Mouse (Mus musculus): ENCODE measurements at regions not wholly inside any gene's neighbourhood (a gene's known extent, or its start where the extent isn't known, plus 50 kb on each side); places are given as distances from the start of the nearest gene placed in this dataset.
A peak's percentile ranks its signal among the peaks of the same experiment; 100 is the strongest.

DNA sequence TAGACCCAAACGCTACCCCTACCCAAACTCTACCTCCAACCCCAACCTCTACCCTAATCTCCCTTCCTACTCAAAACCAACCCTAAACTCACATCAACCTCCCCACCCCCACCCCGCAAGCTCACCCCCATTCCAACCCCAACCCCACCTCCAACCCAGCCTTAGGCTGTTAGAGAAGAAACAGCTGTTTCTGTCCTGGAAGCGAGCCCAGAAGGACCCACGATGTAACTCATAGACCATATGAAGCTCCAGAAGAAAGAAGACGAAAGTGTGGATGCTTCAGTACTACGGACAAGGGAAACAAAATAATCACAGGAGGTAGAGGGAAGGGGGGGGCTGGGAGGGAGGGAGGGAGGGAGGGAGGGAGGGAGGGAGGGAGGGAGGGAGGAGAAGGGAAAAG lies 58.4 kb downstream of the Sox11 start:
- DNase-seq (ENCODE audit: low spot score), result no peak

DNA sequence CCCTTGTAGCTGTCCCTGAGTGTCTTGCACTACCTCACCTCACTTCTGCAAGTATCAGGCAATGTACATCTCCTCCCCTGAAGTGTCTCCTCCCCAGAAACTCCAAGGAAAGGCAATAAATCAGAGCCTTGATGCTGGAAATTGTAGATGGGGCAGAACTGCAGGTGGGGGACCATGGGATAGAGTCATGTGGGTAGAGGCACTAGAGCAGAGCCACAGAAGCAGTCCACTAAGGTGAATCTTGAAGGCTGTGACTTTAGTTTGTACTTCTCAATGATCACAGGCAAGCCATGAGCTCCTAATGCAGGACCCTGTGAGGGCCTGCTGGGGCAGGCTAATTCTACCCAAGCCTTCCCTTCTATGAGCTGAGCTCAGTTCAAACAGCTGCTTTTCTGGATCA lies 80.4 kb downstream of the Sox11 start:
- no peak for DNase-seq (ENCODE audit: low spot score)

- DNase-seq (ENCODE audit: low spot score), result no peak
These were observed 88.2 kb downstream of the Sox11 start for GRCm38 (mm10) chr12:27254125-27254524.

- DNase-seq (ENCODE audit: low spot score), result no peak
These were observed 90.9 kb downstream of the Sox11 start for GRCm38 (mm10) chr12:27251521-27251920.

DNA sequence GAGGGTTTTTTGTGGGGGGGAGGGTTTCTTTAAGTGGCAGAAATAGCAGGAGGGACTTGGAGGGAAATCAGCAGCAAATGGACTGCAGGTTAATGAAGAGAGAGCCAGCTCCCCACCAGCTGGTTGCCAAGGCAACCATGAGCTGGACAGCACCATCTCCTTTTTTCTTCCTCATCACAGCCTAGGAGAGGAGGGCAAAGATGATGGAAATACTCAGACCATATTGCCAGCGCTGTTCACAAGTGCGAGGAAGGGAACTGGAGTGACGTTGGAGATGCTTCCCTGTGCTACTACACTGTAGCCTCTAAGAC lies 93.9 kb downstream of the Sox11 start:
- no peak for DNase-seq (ENCODE audit: low spot score)

- no peak for DNase-seq (ENCODE audit: low spot score)
These were observed 94.4 kb downstream of the Sox11 start for GRCm38 (mm10) chr12:27247756-27248544.

GRCm38 (mm10) chr12:27235748-27236147 lies 106.6 kb downstream of the Sox11 start:
- DNase-seq (ENCODE audit: low spot score), result no peak

DNA sequence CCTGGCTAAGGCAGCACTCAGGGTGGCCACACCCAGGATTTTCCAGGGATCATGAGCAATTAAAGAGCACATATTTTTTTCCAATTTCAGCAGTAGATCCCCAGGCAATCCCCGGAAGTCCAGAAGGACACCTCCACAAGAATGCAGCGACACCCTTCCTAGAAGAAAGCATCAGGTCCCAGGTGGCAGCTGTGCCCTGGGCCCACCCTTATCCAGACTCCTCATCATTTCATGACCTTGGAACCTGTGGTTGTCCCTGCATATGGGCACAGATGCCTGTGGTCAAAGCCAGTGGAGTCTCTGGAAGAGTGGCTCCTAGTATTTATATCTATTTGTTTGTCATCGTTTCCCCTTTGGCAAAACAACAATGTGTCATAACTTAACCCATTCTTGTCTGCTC lies 120.8 kb downstream of the Sox11 start:
- DNase-seq (ENCODE audit: low spot score), result no peak

- DNase-seq (ENCODE audit: low spot score), result no peak
These were observed 141.2 kb downstream of the Sox11 start for GRCm38 (mm10) chr12:27201191-27201590.

- DNase-seq (ENCODE audit: low spot score), result no peak
These were observed 148.4 kb downstream of the Sox11 start for GRCm38 (mm10) chr12:27194001-27194400.

DNA sequence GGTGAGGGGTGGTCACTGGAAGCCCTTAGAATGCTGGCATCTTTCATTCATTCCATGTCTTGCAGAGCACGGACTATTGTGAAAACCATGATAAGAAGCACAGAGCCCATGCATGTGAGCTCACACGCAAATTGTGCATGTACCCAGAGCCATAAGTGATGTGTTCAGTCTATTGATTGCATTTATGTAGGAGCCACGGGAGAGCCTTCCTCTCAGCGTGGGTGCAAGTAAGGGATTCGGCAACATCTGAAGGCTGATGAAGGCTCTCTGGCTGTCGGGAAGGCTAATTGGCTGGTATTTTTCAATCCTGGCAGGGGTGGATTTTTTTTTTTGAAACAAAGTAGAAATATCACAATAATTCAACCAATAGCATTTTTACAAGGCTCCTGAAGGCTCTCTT lies 150.5 kb downstream of the Sox11 start:
- no peak for DNase-seq (ENCODE audit: low spot score)

DNA sequence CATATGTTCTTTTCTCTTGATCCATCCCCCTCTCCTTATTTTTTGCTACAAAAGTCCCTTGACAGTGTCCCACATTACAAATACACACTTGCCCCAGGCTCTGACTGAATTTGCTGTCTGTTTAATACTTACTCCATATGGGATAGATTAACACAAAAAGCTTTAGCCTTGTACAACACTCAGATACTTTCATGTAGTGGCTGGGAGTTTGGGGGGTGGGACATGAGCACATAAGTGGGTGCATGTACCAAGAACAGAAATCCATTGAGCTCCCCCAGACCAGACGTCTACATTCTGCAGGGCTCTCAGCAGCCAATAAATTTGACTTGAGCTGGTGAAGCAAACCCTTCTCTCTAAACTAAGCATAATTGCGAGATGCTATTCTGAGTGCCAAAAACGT lies 154.9 kb downstream of the Sox11 start:
- DNase-seq (ENCODE audit: low spot score), result no peak

DNA sequence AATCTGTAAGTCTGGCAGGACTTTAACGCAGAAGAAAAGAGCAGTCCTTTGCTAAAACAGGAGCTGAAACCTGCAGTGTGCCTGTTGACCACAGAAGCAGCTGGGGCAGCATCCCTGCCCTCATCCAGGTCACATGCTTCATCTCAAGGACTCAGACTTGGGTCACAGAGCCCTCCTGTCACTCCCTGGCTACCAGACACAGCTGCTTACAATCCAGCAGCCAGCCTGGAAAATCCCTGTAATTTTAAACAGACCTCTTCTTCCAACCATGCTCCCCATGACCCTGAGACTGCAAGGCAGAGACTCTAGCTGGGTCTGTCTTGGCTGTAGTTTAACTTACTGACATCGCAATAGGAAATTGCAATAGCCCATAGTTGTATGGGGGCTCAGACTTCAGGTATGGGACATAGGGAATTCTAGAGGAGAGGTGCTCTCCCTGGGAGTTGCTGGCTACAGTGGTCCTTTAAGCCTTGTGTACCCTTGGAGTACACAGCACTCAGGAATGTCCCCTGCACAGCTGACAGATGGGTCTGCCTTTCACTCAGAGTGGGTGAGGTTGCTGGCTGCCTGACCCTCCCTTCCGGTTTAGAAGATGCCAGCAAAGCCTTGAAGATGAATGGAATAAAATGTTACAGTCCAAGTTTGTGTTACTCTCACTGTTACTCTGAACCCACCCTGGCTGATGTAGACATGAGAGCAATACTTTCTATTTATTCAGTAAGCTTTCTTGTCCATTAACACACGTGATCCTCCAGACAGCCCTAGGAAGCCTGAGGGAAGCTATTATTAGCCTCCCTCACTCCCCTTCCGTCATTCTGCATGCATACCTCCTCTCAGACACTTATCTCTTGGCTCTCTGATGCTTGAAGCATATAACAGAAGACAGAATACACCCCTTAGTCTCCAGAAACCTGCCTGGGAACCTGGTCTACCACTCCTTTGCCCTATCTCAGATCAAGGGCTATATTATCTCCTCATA lies 159.7 kb downstream of the Sox11 start:
- DNase-seq (ENCODE audit: low spot score), result peak; percentile 51

- DNase-seq (ENCODE audit: low spot score), result no peak
These were observed 168.8 kb downstream of the Sox11 start for GRCm38 (mm10) chr12:27173561-27173960.

DNA sequence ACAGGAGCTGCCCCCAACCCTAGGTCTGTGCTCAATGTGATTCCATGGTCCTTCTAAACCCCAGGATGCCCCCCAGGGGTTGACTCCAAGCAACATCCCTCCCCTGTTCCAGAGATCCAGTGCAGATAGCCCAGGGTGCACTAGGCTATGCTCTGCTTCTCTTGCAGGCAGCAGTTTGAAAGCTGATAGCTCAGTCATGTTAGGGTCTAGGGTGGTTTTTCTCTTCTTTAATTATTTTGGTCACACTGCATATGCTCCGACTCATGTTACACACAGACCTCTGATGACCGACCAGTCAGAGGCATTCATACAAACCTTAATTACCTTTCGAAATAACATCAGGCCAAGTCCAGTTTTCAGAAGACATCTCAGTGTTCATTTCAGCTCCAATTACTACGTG lies 169.2 kb downstream of the Sox11 start:
- no peak for DNase-seq (ENCODE audit: low spot score)

DNA sequence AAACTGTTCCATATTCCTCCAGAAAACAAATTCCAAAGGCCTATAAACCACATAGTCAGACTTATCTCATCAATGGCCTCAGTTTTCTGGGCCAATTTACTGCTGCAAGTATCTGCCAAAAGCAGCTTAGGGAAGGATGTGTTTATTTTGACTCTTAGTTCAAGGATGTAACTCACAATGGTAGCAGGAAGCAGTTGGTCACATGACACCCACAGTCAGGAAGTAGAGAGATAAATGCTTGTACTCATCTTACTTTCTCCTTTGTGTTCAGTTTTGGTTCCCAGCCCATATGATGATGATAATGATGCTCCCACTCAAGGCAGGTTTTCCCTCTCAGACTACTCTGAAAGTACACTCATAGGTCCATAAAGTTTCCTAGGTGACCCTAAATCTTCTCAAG lies 170.8 kb downstream of the Sox11 start:
- no peak for DNase-seq (ENCODE audit: low spot score)

- DNase-seq (ENCODE audit: low spot score), result no peak
These were observed 177.4 kb downstream of the Sox11 start for GRCm38 (mm10) chr12:27164920-27165504.

GRCm38 (mm10) chr12:27160063-27160686 lies 182.2 kb downstream of the Sox11 start:
- DNase-seq (ENCODE audit: low spot score), result no peak

DNA sequence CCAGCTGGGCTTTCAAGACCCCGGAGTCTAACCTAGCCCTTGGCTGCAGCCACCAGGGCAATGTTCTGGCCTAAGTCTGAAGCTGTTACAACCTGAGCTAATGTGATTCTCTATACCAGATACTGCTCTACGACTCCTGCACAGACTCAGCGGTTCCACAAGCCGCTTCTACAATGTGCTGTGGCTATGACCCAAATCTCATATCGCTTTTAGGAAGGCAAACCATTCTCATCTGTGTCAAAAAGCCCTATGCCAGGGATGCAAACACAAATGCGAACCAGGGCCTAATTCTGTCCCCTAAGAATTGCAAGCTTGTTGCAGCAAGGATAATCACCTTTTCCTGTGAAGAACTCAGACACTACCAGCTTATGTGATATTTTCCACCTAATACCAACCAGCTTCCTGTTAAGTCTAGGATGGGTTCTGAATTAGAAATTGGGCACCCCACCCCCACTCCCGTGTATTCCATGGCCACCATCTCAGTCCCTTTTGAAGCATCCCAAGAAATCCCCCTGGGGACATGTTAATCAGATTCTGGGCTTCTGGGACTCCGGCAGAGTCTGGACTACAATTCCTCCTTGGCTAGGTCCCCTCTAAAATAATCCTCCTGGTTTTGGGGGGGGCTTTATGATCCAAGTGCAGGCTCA lies 182.8 kb downstream of the Sox11 start:
- no peak for DNase-seq (ENCODE audit: low spot score)

DNA sequence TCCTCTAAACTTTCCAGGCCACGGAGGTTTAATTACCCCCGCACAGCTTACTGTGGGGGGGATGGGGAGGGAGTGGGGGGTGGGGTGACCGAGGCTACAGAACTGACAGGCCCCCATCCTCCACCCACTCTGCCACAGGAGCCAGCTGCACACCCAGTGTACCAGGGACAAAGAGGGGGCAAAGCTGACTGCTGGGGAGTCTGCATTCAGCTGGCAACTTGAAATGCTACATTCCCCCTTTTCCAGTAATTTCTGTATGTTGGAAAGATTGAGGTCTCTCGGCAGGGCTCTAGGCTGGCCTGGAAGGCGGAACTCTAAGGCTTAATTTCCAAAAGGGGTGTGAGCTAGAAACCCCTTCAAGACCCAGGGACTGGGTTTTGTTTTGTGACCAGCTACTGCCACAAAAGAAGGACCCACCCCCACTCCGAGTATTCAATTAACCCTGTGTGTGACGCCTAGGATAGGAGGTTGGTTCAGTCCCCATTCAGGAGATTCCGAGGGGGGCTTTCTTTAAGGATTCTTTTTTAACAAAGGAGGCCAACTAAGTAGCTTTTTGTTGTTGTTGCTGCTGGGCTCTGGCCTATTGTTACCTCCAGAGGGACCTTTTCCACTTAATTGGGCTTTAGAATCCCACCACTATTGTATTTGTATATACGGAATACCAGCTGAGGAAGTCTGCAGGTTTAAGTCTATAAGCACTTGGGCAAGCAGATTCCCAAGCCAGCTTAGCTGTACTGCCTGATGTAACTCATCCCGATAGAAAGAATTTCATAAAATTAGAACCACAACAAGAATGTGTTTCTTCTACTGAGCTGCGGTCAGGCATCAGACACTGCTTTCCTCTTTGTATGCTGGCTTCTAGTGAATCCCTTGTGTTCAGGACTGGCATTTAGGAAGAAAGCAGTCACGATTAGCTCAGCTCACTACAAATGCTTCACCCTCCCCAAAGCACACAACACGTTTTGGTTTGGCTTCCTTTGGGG lies 191.2 kb downstream of the Sox11 start:
- DNase-seq (ENCODE audit: low spot score), result no peak

- no peak for DNase-seq (ENCODE audit: low spot score)
These were observed 199.1 kb downstream of the Sox11 start for GRCm38 (mm10) chr12:27143310-27143709.

Data from yolk sac, embryonic 10.5 days (tissue).